Mouse (Mus musculus): ENCODE measurements around the gene Pgpep1. TPM values are rescaled to one million over a fixed set of nuclear protein-coding genes. Genes with fewer than 3 reads are reported as not detected.

Gene Pgpep1
- total RNA-seq (2022) = 10 to 100 TPM; 19.8 to 34.7 (median 23.3) TPM

DNA sequence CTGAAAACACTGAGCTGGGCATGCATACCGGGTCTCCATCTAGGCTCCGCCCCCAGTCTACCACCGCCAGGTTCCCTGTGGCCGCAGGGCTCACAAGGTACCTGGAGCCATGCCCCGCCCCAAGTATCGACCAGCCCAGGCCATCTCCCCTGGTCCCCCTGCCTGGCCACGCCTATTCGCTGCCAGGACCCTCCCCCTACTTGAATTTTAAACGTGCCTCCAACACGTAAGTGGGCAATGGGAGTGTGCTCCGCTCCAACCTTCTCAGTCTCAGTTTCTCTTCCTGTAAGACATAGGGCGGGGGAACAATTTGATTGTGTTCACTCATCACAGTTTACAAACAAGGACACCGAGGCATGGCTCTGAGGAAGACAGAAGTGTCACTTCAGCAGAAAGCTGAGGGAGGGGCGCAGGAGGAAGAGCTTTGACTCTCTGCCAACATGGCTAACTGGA, at the start of gene Pgpep1:
Gene Pgpep1, minus strand, starts transcription at position 116 of the 453 bp plus-strand sequence.
- DNase-seq (ENCODE audit: low spot score in 2 of 2) = no peak

DNA sequence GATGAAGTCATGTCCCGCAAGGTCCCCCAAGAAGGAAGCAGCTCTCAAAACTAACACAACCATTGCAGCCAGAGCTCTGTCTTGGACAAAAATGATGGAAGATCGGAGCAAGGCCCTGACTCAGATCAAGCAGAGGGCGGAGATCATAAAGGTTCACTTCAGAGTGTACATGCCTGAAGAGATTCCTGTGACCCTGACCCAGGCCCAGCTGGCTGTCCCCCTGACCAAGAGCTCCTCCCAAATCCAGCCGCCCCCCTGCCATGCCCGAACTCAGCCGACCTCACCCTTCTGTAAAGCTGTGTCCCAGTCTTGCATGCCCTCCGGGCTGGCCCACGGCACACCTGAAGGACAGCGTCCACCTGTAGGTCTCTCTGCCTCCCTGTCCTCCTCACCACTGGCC, 49.6 kb upstream of the Pgpep1 start:
- DNase-seq (ENCODE audit: low spot score in 2 of 2) = no peak

DNA sequence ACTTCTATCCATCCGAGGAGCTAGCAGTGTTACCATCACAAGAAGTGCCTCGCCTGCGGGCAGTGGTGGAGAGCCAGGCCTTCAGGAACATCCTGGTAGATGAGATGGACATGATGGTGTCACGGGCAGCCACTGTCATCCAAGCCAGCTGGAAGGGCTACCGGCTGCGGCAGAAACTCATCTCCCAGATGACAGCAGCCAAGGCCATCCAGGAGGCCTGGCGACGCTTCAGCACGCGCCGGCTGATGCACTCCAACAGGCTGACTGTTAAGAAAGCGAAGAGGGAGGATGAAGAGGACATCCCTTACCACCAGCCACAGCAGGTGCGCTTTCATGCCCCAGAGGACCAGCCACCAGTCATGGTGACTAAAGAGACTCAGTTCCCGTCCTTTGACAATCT, 48.1 kb upstream of the Pgpep1 start:
- no peak for DNase-seq (ENCODE audit: low spot score in 2 of 2)

DNA sequence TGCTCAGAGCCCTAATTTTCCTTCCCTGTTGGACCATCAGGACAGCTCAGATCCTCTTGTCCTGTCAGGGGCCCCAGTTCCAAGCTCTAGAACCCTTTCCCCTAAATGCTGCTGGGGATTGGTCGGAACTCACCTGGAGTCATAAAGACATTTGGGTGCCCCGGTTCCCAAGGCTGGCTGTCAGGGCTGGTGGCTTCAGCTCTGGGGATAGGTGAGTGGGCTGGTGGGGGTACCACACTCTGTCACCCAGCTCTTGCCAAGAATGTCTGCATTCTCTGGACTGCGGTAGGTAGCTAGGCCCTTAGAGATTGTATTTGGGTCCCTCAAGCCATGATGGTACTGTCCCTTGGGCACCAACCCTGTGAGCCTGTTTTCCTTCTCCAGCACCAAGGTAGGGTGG, 43.1 kb upstream of the Pgpep1 start, which contains the start of gene Iqcn:
Gene Iqcn, plus strand, starts transcription at position 171 of the 400 bp plus-strand sequence.
- no peak for DNase-seq (ENCODE audit: low spot score in 2 of 2)

DNA sequence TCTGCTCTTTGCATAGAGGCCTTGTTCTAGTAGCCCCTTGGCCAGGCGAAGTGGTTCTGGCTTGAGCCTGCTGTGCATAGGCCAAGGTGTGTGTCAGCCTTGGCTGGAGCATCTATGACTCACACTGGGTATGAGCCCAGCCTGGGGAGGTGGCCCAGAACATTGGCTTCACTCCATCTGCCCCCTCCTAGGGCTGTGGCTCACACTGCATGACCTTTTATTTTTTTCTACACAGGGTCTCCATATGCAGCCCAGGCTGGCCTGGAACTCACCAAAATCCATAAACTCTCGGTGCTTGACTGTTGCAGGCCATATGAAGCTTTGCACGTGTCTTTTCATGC, 42.6 kb upstream of the Pgpep1 start:
- peak in 1 of 2 experiments; percentile 44 for DNase-seq (ENCODE audit: low spot score in 2 of 2)

DNA sequence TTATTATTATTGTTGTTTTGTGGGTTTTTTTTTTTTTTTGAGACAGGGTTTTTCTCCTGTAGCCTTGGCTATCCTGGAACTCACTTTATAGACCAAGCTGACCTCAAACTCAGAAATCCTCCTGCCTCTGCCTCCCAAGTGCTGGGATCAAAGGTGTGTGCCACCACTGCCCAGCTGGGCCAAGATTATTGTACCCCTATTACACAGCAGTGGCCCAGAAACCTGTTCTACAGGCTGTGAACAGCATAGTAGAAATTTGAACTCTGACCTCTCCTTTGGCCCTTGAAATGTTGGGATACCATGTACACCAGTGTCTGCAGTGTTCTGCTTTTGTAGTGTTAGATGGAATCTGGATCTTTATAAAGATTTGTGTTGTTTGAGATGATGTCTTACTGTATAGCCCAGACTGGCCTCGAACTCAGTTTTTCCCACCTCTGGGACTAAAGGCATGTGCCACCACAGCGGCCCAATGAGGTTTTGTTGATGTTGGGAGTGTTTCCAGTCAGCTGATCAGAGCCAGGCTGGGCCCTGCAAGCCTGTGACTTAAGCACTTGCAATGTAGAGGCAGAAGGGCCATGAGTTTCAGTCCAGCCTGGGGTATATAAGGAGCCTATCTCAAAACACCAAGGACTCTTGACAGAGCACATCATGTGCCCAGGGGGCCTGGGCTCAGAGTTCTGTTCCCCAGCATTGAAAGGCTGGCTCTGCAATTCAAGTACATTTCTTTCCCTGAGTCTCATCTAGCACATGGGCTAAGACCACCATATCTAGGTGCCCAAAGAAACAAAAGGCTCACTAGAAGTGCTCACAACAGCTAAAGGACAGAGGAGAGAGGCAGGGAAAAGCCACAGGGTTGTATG, 42.0 kb upstream of the Pgpep1 start:
- DNase-seq (ENCODE audit: low spot score in 2 of 2) = no peak

DNA sequence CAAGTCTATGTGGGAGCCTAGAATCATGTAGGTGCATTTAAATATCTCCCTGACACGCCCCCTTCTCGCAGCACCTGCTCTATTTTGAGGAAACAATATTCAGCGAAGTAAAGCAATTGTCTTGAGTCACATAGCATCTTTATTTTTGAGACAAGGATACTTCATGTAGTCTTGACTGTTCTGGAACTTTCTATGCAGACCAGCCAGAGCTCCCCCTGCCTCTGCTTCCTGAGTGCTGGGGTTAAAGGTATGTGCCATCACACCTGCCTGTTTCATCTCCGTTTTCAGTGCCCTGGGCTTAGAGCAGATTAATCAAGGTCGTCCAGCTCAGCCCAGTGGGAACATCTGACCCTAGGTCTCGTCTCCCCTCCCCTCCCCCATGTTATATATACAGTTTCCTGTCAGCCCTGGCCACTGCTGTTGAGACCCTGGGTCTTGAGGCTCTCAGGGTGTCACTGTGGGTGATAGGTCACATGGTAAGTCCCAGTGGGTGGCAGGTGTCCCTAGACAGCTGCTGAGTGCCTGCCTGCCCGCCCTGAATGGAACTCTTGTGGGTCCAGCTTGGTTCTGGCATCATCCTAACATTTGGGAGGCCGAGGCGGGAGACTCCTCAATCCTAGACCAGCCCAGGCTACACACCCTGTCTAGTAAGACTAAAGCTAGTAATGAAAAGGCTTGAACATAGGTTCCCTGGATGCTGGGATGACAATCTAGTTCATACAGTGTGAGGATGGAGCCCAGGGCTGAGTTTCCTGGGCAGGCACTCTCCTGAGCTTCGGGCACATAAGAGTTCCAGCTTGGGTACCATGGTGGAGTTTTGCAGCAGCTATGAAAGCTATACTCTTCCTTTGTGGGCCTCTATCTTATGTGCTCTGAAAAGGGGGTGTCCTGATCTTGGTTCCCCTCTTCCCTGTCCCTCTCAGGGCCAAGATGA, 41.1 kb upstream of the Pgpep1 start:
- no peak for DNase-seq (ENCODE audit: low spot score in 2 of 2)

DNA sequence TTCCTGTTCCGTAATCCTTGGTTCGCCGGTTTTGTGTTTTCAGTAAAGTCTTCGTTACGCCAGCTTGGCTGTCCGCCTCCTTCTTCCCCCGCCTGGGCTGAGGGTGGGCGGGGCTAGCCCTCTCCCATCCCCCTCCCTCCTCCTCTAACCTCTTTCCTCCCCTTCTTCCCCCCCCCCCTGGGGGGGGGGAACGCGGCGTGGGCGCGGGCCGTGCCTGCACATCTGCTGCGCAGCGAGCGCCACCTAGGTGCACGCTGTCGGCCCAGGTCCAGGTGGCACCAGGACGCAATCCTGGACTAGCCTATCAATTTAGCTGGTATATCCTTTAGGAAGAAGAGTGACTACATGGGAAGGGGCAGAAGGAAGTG, 40.4 kb upstream of the Pgpep1 start:
- peak; percentile 81 for DNase-seq (ENCODE audit: low spot score in 2 of 2)

DNA sequence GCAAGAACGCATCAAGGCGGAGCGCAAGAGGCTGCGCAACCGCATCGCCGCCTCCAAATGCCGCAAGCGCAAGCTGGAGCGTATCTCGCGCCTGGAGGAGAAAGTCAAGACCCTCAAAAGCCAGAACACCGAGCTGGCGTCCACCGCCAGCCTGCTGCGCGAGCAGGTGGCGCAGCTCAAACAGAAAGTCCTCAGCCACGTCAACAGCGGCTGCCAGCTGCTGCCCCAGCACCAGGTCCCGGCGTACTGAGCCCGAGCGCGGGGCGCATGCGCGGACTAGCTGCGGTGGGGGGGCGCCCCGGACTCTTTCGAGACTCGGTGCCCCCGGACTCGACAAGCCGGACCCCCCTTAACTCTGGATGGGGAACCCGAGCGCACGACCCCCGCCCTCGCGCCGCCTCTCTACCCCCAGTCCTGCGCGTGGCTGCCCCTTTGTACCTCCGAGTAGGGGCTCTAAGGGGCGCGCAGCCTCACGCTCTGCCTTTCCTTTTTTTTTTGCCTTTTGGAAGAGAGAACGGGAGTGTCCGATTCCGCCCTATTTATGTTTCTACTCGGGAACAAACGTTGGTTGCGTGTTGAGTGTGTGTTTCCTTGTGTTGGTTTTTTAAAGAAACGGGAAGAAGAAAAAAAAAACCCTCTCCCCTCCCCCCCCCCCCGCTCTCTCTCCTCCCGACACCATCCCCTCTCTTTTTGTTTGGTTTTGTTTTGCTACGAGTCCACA, 39.8 kb upstream of the Pgpep1 start:
- DNase-seq (ENCODE audit: low spot score in 2 of 2) = peak; percentile 76 to 83

DNA sequence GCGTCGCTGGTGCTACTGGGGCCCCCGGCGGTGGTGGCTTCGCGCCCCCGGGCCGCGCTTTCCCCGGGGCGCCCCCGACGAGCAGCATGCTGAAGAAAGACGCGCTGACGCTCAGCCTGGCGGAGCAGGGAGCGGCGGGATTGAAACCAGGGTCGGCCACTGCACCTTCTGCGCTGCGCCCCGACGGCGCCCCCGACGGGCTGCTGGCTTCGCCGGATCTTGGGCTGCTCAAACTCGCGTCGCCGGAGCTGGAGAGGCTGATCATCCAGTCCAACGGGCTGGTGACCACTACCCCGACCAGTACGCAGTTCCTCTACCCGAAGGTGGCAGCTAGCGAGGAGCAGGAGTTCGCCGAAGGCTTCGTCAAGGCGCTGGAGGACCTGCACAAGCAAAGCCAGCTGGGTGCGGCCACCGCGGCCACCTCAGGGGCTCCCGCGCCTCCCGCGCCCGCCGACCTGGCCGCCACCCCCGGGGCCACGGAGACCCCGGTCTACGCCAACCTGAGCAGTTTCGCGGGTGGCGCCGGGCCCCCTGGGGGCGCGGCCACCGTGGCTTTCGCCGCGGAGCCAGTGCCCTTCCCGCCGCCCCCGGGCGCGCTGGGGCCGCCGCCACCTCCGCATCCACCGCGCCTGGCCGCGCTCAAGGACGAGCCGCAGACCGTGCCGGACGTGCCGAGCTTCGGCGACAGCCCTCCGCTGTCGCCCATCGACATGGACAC, 39.1 kb upstream of the Pgpep1 start:
- peak in 1 of 2 experiments; percentile 67 for DNase-seq (ENCODE audit: low spot score in 2 of 2)

DNA sequence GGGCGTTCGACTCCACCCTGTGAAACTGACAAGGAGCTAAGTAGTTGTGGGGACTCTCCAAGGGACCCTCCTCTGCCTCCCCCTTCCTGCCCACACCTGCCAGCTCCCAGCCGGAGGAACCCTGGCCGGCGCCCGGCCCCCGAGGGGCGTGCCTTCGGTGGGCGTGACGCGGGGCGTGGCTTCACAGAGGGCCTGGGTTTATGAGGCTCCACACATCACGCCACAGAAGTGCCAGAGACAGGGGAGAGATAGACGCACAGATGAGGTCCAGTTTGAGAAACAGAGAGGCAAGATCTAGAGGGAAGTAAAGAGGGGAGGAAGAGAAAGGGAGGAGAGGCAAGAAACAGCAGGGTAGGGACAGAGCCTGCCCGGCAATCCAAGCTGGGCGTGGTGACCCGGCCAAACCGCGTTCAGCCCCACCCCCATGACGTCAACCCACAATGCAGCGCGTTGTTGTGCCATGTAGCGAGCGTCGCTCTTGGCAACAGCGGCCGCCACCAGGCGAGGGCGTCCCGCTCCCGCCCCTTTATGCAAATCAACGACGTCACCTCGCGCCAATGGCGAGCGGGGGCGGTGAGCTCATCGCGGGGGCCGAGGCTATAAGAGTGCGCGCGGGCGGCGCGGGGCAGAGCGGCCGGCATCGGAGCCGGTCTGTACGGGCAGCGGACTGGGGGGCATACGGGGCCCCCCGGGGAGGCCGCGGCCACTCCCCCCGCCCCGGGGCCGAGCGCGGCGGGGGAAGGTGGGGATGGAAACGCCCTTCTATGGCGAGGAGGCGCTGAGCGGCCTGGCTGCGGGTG, 38.3 kb upstream of the Pgpep1 start, which contains the start of gene Jund:
Gene Jund, plus strand, starts transcription at position 640 of the 800 bp plus-strand sequence.
- peak; percentile 97 to 99 for DNase-seq (ENCODE audit: low spot score in 2 of 2)

DNA sequence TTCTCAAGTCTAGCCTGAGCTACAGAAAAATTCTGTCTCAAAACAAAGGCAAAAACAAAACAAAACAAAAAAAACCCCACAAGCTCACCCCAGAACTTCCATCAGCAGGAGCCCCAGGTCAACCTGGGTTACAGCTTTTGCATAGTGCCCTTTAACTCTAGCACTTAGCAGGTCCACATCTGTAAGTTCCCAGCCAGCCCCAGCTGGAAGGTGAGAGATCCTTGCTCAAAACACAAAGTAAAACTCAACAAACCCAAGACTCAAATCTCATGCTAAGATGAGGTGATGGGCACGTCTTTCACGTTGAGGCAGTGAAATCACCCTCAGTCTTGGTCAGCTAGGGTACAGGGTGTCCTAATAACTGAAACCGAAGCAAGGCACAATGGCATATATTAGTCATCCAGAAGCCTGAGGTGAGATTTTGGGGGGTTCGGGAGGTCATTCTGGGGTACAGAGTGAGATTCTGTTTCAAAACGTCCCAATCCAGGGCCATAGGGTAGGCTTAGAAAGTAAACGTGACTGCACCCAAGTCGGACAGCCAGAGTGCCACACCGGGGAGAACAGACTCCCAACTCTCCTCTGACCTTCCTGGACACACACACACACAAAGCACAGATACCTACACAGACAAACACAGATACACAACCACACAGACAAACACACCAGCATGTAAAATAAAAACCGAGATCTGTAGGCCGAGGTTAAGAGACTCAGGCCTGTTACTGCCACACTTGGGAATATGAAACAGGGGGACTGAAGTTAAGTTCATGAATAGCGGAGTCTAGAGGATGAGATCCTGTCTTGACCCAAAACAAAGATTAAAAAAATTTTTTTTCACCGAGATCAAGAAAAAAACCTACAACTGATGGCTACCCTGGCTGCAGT, 37.4 kb upstream of the Pgpep1 start:
- DNase-seq (ENCODE audit: low spot score in 2 of 2) = no peak

DNA sequence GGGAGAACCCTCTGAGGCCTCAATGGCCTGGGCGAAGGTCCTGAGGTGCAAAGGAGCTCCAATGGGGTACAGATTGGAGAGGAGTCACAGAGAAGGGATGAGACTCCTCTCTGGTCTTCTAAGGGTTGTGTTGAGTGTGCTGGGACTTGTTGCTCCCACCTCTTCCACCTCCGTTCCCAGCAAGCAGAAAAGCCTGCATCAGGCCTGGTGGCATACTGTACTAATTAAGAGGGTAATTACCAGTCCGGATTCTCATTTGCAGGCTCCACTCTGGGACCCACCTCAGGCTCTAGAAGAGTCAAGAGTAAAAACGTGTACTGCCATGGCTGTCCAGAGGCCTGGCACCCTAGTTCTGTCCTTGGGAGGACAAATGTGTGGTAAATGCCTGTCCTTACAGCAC, 36.8 kb upstream of the Pgpep1 start:
- DNase-seq (ENCODE audit: low spot score in 2 of 2) = no peak

DNA sequence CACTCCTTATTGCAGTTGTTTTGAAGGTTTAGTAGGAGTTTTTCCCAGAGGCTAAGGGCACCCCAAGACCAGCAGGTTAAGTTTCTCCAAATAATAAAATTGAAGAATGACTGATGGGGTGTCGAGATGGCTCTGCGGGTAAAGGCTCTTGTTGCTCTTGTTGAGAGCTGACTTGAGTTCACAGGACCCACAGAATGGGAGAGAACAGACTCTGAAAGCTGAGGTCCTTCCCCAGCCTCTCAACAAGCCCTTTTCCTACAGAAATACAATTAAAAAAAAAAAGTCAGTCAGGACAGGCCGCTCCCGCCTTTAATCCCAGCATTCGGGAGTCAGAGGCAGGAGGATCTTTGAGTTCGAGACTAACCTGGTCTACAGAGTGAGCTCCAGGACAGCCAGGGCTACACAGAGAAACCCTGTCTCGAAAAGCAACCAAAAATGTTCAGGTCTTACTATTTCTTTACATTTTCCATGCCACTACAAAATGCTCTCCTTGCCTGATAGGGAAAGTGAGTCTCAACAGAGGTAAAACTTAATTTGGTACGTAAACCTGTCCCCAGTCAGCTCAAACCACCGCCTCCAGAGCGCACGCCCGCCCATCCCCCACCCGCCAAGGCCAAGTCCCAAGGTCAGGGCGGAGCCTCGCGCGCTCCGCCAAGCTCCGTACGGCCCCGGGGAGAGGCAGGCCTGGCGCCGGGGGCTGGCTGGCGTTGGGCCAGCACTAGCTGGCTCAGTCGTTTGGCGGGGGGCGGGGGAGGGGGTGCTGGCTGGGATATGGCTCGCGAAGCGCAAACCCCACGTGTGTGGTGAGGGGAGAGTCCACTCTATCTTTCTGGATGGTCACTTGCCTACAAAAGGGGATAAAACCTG, 36.1 kb upstream of the Pgpep1 start:
- no peak for DNase-seq (ENCODE audit: low spot score in 2 of 2)

DNA sequence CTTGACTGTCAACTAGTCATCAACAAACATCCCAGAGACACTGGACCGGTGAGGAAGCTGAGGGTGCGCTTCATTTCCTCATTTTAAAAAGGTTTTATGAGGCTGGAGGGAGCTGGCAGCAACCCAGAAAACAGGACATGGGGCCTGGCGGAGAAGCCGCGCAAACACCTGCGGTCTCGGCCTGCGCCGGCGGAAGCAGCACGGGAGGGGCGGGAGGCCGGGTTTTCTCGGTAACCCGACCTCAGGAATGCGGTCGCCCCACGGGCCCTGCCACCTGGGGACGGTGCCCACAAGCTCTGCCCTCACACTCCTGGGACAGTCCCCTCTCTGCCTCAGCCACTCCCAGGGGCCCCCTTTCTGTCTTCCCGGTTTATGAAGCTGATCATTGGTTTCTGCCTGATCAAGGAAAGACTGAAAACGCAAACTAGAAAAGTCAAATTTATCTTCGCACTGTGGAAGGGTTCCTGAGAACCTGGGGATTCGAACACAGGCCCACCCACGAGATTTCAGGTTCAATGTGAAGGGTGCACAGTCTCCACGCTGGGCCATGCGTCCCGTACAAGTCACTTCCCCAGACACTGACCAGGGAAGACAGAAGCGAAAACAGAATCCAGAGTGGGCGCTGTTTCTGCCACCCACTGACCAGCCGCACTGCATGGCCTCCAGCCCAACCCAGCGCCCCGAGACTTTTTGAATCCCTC, 35.3 kb upstream of the Pgpep1 start:
- DNase-seq (ENCODE audit: low spot score in 2 of 2) = no peak

DNA sequence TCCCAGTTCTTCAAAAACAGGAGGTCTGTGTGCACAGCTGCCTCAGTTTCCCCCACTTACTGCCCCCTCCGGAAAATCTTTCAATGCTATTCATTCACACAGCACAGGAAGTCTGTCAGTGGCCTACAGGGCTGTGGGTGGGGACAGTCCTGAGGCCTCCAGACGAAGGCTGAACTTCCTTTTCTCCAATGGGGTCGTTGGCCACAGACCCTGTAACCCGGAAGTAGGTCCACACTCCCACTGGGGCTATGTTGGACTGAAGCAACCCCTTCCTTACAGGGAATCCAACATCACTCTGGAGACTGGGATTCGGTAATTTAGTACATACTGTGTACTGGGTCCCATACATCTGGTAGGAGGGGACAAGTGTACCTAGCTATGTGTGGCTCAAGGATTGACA, 33.4 kb upstream of the Pgpep1 start:
- no peak for DNase-seq (ENCODE audit: low spot score in 2 of 2)

DNA sequence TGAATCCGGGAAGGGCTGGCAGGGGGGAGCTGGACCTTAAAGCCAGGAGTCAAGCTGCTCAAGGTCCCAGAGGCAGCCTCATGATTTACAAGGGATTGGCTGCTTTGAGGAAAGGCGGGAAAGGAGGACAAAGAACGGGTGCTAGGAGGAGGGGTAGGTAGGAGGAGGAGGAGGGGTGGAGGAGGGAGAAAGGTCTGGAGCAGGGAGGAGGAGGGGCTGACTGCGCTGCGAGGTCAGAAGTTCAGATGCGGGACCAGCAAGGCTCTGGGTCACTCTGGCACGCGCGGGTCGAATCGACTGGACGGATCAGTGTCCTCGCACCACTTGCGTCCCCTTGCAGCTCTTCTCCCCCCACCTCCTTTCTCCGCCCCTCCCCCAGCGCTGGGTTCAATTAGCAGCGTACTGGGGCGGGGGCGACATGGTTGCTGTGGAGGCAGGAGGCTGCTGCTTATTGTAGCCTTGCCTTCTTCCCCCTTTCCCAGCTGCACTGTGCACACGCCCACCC, 31.6 kb upstream of the Pgpep1 start:
- no peak for DNase-seq (ENCODE audit: low spot score in 2 of 2)
